Mouse (Mus musculus): ENCODE data around the gene Pde7b.
A peak's percentile ranks its signal among the peaks of the same experiment; 100 is the strongest.

Pde7b gene

GRCm38 (mm10) chr10:20724906-20725305 is at the start of gene Pde7b:
TSS of gene Pde7b (minus strand) at chr10:20725078.
- peak; percentile 77 for DNase-seq (ENCODE audit: inconsistent ontology term)

GRCm38 (mm10) chr10:20772056-20772455 is 47.2 kb upstream of the Pde7b start:
- DNase-seq (ENCODE audit: inconsistent ontology term), result no peak

GRCm38 (mm10) chr10:20770418-20770888 is 45.6 kb upstream of the Pde7b start:
- DNase-seq (ENCODE audit: inconsistent ontology term), result no peak

GRCm38 (mm10) chr10:20769557-20770417 is 44.9 kb upstream of the Pde7b start:
- no peak for DNase-seq (ENCODE audit: inconsistent ontology term)

GRCm38 (mm10) chr10:20764352-20764751 is 39.5 kb upstream of the Pde7b start:
- DNase-seq (ENCODE audit: inconsistent ontology term), result no peak

GRCm38 (mm10) chr10:20758939-20759338 is 34.1 kb upstream of the Pde7b start:
- no peak for DNase-seq (ENCODE audit: inconsistent ontology term)

- no peak for DNase-seq (ENCODE audit: inconsistent ontology term)
Observed at GRCm38 (mm10) chr10:20758259-20758658, 33.4 kb upstream of the Pde7b start.

- no peak for DNase-seq (ENCODE audit: inconsistent ontology term)
Observed at GRCm38 (mm10) chr10:20756219-20756618, 31.3 kb upstream of the Pde7b start.

GRCm38 (mm10) chr10:20752883-20753282 is 28.0 kb upstream of the Pde7b start:
- DNase-seq (ENCODE audit: inconsistent ontology term), result no peak

- DNase-seq (ENCODE audit: inconsistent ontology term), result no peak
Observed at GRCm38 (mm10) chr10:20750642-20751251, 25.9 kb upstream of the Pde7b start.

GRCm38 (mm10) chr10:20748938-20749337 is 24.1 kb upstream of the Pde7b start:
- DNase-seq (ENCODE audit: inconsistent ontology term), result no peak

- DNase-seq (ENCODE audit: inconsistent ontology term), result no peak
Observed at GRCm38 (mm10) chr10:20747229-20747628, 22.4 kb upstream of the Pde7b start.

- no peak for DNase-seq (ENCODE audit: inconsistent ontology term)
Observed at GRCm38 (mm10) chr10:20739801-20740200, 14.9 kb upstream of the Pde7b start.

- DNase-seq (ENCODE audit: inconsistent ontology term), result peak; percentile 14
Observed at GRCm38 (mm10) chr10:20737146-20737545, 12.3 kb upstream of the Pde7b start.

- DNase-seq (ENCODE audit: inconsistent ontology term), result peak; percentile 12
Observed at GRCm38 (mm10) chr10:20735775-20736449, 11.0 kb upstream of the Pde7b start.

- DNase-seq (ENCODE audit: inconsistent ontology term), result no peak
Observed at GRCm38 (mm10) chr10:20733576-20733975, 8.7 kb upstream of the Pde7b start.

- no peak for DNase-seq (ENCODE audit: inconsistent ontology term)
Observed at GRCm38 (mm10) chr10:20732180-20732579, 7.3 kb upstream of the Pde7b start.

- no peak for DNase-seq (ENCODE audit: inconsistent ontology term)
Observed at GRCm38 (mm10) chr10:20730034-20730433, 5.2 kb upstream of the Pde7b start.

GRCm38 (mm10) chr10:20725384-20725983 is 606 bp upstream of the Pde7b start:
- no peak for DNase-seq (ENCODE audit: inconsistent ontology term)

GRCm38 (mm10) chr10:20724451-20724850 is 427 bp downstream of the Pde7b start:
- DNase-seq (ENCODE audit: inconsistent ontology term), result peak; percentile 36

- DNase-seq (ENCODE audit: inconsistent ontology term), result peak; percentile 26
Observed at GRCm38 (mm10) chr10:20723962-20724361, 916 bp downstream of the Pde7b start.

GRCm38 (mm10) chr10:20723521-20723915 is 1.4 kb downstream of the Pde7b start:
- DNase-seq (ENCODE audit: inconsistent ontology term), result peak; percentile 9

All from Muller cell, postnatal 12 days (primary cell).